Mouse (Mus musculus): ENCODE measurements around the gene Rhox10.
"Not testable (repeated sequence)": the region's sequence is repeated elsewhere in the genome, so short reads cannot be mapped to it uniquely, and the experiment has no call there.

GRCm38 (mm10) chrX:38018597-38018996 lies 47.7 kb upstream of the Rhox10 start, which contains the start of gene Btg1-ps1:
- TF ChIP-seq CTCF (IDR thresholded peaks at IDR 0.05; ENCODE audit: borderline replicate concordance, control insufficient read depth, extremely low read depth, insufficient read depth, low read length, poor library complexity); POLR2A (IDR thresholded peaks at IDR 0.05; ENCODE audit: control insufficient read depth, extremely low read depth, insufficient read depth, low read length, poor library complexity): not testable (repeated sequence)

All from thymus, adult 2 months (tissue).